Mouse (Mus musculus): Measurements from ENCODE around the gene Zbtb25.

DNA sequence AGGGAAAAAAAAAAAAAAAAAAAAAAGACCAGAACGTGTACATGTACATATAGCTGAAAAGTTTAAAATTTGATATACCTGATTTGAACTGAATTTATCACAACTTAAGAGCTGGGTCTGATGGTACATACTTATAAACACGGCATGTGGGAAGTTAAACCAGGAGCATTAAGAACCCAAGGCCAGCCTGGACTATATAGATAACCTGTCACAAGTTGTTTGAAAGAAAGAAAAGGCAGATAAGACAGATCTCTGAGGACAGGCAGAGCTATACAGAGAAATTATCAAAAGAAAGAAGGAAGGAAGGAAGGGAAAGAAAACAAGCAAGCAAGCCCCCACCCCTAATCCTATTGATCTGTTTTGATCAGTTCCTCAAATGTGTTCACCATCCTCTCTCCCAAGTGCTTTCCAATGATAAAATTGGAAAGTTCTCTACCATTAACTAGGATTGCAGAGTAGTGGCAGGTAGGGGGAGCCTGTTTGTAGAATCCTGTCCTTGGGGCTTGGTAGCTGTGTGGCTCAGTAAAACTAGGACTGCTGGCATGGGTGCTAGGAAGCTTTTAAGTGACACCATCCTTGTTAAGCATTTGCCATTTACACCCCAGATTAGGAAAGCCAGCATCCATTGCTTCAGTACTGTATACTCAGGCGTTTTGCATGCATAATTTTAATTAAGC is 22.3 kb upstream of the Zbtb25 start:
- peak; percentile 73 for TF ChIP-seq EP300 (IDR thresholded peaks at IDR 0.05; ENCODE audit: low read depth)
- TF ChIP-seq CTCF (IDR thresholded peaks at IDR 0.05; ENCODE audit: low read depth), result no peak
